Mouse (Mus musculus): Measurements from ENCODE around the gene Pakap.

- no peak for TF ChIP-seq CTCF (IDR thresholded peaks at IDR 0.05; ENCODE audit: borderline replicate concordance, extremely low read depth, insufficient read depth, insufficient read length)
- no peak for TF ChIP-seq POLR2A (IDR thresholded peaks at IDR 0.05; ENCODE audit: borderline replicate concordance, extremely low read depth, insufficient read depth, insufficient read length, poor library complexity, severe bottlenecking)
Observed at GRCm38 (mm10) chr4:57730801-57731598, 163.0 kb downstream of the Pakap start.
